Mouse (Mus musculus) spleen, adult 2 months (tissue): ENCODE measurements around the gene Minpp1. TPM values are rescaled to one million over a fixed set of nuclear protein-coding genes. Genes with fewer than 3 reads are reported as not detected.

Source experiments
- DNase-seq, 2 experiments: peaks; one replicate each; pipeline versions ENCODE4 v3.0.0 to v3.0.0-alpha.2; 2012 to 2021; ENCODE audit warnings: low spot score in 2 of 2, low read depth in 1 of 2
- H3K27ac ChIP-seq: fragments of 200-500 bp; 2 replicates; pipeline ENCODE4 v1.5.1; 2012; ENCODE audit warnings: low read length, inconsistent platforms; ENCODE audit not compliant: insufficient read depth
- H3K27me3 ChIP-seq: fragments of 200-500 bp; 2 replicates; pipeline ENCODE4 v1.6.1; 2012; ENCODE audit warnings: mild to moderate bottlenecking, moderate library complexity, low read length, inconsistent platforms; ENCODE audit not compliant: control insufficient read depth, insufficient read depth
- H3K36me3 ChIP-seq: fragments of 200-500 bp; 2 replicates; pipeline ENCODE4 v1.6.1; 2012; ENCODE audit warnings: mild to moderate bottlenecking, low read length, inconsistent platforms; ENCODE audit not compliant: control insufficient read depth, insufficient read depth
- H3K4me1 ChIP-seq: fragments of 200-500 bp; 2 replicates; pipeline ENCODE4 v1.6.1; 2011; ENCODE audit warnings: inconsistent platforms; ENCODE audit not compliant: control insufficient read depth, insufficient read depth, insufficient read length
- H3K4me3 ChIP-seq: fragments of 200-500 bp; 2 replicates; pipeline ENCODE4 v1.5.1; 2011; ENCODE audit warnings: mild to moderate bottlenecking, inconsistent platforms; ENCODE audit not compliant: insufficient read depth, insufficient read length; ENCODE audit errors: extremely low read depth
- CTCF ChIP-seq: fragments of 200-500 bp; IDR thresholded peaks from 2 replicates; pipeline ENCODE4 v1.5.1; 2011; ENCODE audit warnings: mild to moderate bottlenecking, inconsistent platforms; ENCODE audit not compliant: insufficient read depth, insufficient read length, insufficient replicate concordance; ENCODE audit errors: extremely low read depth
- POLR2A ChIP-seq: fragments of 200-500 bp; IDR thresholded peaks from 2 replicates; pipeline ENCODE4 v1.6.1; 2011; ENCODE audit warnings: low read depth, low read length, inconsistent platforms
- WGBS: fragments of 180-500 bp; shearing (Covaris S2); methylation state at CpG from one replicate; pipeline ENCODE4 v1.1.7; 2018; 5-methylcytosine and 5-hydroxymethylcytosine counted together
- polyA plus RNA-seq: library from polyadenylated mRNA; depleted of rRNA; stranded (reverse); fragments of >200 nt; gene quantifications from 2 replicates; pipeline ENCODE4 v1.2.3, GENCODE M21; 2012

Minpp1 gene
- polyA plus RNA-seq, 1 experiment, result 44.7 TPM

- DNase-seq, result no peak
- 80% methylated on average over 8 of the region's 8 CpGs for WGBS
- no peak overlapping the region for H3K4me3 ChIP-seq
- TF ChIP-seq POLR2A (no peak), CTCF (no peak)
- peaks cover 5% of the 10 kb centered on the region for H3K36me3 ChIP-seq
- 0 out of 2 replicates have a peak, but pooled peaks cover 2% of the 10 kb centered on the region for H3K4me1 ChIP-seq
- no peak overlapping the region for H3K27ac ChIP-seq
- H3K27me3 ChIP-seq, result no peaks in the 10 kb centered on the region
Observed at GRCm38 (mm10) chr19:32487595-32488255, 2.2 kb downstream of the Minpp1 start.

- 0 out of 2 replicates have a peak, but pooled peaks cover 2% of the 10 kb centered on the region for H3K4me1 ChIP-seq
- no peak overlapping the region for H3K27ac ChIP-seq
- no peak for DNase-seq
- peaks cover 10% of the 10 kb centered on the region for H3K36me3 ChIP-seq
- WGBS, result 85% methylated on average over 12 of the region's 12 CpGs
- H3K4me3 ChIP-seq, result no peak overlapping the region
- H3K27me3 ChIP-seq, result no peaks in the 10 kb centered on the region
- TF ChIP-seq POLR2A (no peak), CTCF (no peak)
Observed at GRCm38 (mm10) chr19:32489166-32489895, 3.8 kb downstream of the Minpp1 start.

DNA sequence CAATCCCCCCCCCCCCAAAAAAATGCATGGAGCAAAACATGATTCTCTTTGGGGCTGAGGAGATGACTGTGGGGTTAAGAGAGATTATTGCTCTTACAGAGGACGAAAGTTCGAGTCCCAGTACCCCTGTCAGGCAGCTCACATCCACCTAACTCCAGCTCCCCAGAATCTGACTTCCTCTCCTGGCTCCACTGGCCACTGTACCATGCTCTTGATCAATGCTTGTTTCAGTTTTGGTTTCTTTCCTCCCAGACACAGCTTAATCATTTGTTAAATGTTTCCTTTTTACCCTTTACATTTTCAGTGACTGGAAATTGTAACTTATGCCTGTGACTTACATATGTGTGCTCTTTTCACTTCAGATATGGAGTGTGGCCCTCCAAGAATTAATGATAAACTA, 5.4 kb downstream of the Minpp1 start:
- Histone ChIP-seq H3K4me3 (no peak overlapping the region), H3K27ac (no peak overlapping the region), H3K36me3 (peaks cover 12% of the 10 kb centered on the region), H3K27me3 (no peaks in the 10 kb centered on the region), H3K4me1 (peaks cover 2% of the 10 kb centered on the region; the same call in 1 of the 2 replicates)
- DNase-seq, result no peak
- TF ChIP-seq POLR2A, result no peak
- TF ChIP-seq CTCF, result no peak
- 54% methylated on average over 2 of the region's 2 CpGs for WGBS

- TF ChIP-seq POLR2A (no peak), CTCF (no peak)
- Histone ChIP-seq H3K36me3 (peaks cover 12% of the 10 kb centered on the region), H3K27me3 (no peaks in the 10 kb centered on the region), H3K27ac (no peak overlapping the region), H3K4me1 (peaks cover 2% of the 10 kb centered on the region; the same call in 1 of the 2 replicates), H3K4me3 (no peak overlapping the region)
- WGBS, result 97% methylated on average over 3 of the region's 3 CpGs
- no peak for DNase-seq
Observed at GRCm38 (mm10) chr19:32492339-32492738, 6.8 kb downstream of the Minpp1 start.

GRCm38 (mm10) chr19:32492981-32493380, 7.4 kb downstream of the Minpp1 start:
- 90% methylated on average over 5 of the region's 5 CpGs for WGBS
- Histone ChIP-seq H3K27me3 (no peaks in the 10 kb centered on the region), H3K4me3 (no peak overlapping the region), H3K4me1 (peaks cover 2% of the 10 kb centered on the region; the same call in 1 of the 2 replicates), H3K36me3 (peaks cover 12% of the 10 kb centered on the region), H3K27ac (no peak overlapping the region)
- no peak for TF ChIP-seq POLR2A
- no peak for TF ChIP-seq CTCF
- no peak for DNase-seq

- no peak overlapping the region for H3K4me3 ChIP-seq
- TF ChIP-seq CTCF (no peak), POLR2A (no peak)
- H3K27me3 ChIP-seq, result no peaks in the 10 kb centered on the region
- no peak overlapping the region for H3K27ac ChIP-seq
- peaks cover 2% of the 10 kb centered on the region; the same call in 1 of the 2 replicates for H3K4me1 ChIP-seq
- 93% methylated on average over 8 of the region's 8 CpGs for WGBS
- peaks cover 12% of the 10 kb centered on the region for H3K36me3 ChIP-seq
- no peak for DNase-seq
Observed at GRCm38 (mm10) chr19:32493471-32493870, 7.9 kb downstream of the Minpp1 start.

- Histone ChIP-seq H3K36me3 (peaks cover 16% of the 10 kb centered on the region), H3K27me3 (no peaks in the 10 kb centered on the region), H3K4me3 (no peak overlapping the region), H3K4me1 (peaks cover 2% of the 10 kb centered on the region; the same call in 1 of the 2 replicates), H3K27ac (no peak overlapping the region)
- WGBS, result 93% methylated on average over 13 of the region's 13 CpGs
- TF ChIP-seq CTCF (no peak), POLR2A (no peak)
- DNase-seq, result no peak
Observed at GRCm38 (mm10) chr19:32494611-32495010, 9.0 kb downstream of the Minpp1 start.
